Mouse (Mus musculus) Patski (cell line): ENCODE results near the gene Psmd9. TPM values are rescaled to one million over a fixed set of nuclear protein-coding genes. Genes with fewer than 3 reads are reported as not detected.
A peak's percentile ranks its signal among the peaks of the same experiment; 100 is the strongest.

ENCODE experiments used
- ATAC-seq: fragments of 100-300 bp; one replicate; pipeline ENCODE4 v1.8.0; 2021
- CTCF ChIA-PET: fragments of 350-600 bp; sonication (Branson Sonifier 250); formaldehyde crosslinking; loops from one replicate; lab custom pipeline; 2022; ENCODE audit warnings: inconsistent platforms; lab: Charles Lee
- POLR2A ChIA-PET: fragments of 350-600 bp; sonication (Branson Sonifier 250); formaldehyde crosslinking; loops from one replicate; lab custom pipeline; 2022; ENCODE audit warnings: antibody characterized with exemption, inconsistent platforms; lab: Charles Lee
- DNase-seq: peaks from one replicate; pipeline ENCODE4 v3.0.0-alpha.2; 2011; ENCODE audit warnings: low read depth, low spot score
- H3K27me3 ChIP-seq: fragments of 371-371 bp; one replicate; pipeline ENCODE4 v1.5.1; 2021
- CTCF ChIP-seq: fragments of 100-300 bp; IDR thresholded peaks from one replicate; pipeline ENCODE4 v1.5.1; 2021
- in situ Hi-C: fragments of 300-500 bp; cut with MboI; formaldehyde crosslinking; loops from 3 replicates; pipeline ENCODE4 v1.11.1; 2018; ENCODE audit warnings: low pct_unique_long_range_greater_than_20kb, mixed read lengths
- polyA plus RNA-seq: library from polyadenylated mRNA; unstranded; gene quantifications from one replicate; pipeline ENCODE4 v1.2.3, GENCODE M21; 2021

Psmd9 gene
- polyA plus RNA-seq, 1 experiment from 2014 or later, result 59.3 TPM

DNA sequence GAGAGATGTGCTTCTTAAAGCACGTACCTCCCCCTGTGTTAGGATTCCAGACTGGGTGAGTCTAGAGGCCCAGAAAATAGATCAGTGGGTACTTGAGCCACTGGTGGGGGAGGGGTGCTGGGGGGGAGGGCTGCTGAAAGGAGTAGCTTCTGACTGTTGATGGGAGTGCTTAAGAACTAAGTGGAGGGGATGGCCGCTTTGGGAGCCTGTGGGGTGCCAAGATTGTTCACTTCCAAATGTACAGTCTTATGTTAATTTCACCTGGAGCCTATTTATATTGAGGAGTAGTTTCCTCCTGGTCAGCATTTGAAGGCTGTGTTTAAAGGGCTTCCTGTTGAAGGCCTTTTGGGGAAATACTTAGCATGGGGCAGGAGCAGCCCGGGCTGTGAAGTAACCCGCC lies 11.2 kb upstream of the Psmd9 start:
- in situ Hi-C loops, result no loop called here
- POLR2A ChIA-PET, result no interaction called here

DNA sequence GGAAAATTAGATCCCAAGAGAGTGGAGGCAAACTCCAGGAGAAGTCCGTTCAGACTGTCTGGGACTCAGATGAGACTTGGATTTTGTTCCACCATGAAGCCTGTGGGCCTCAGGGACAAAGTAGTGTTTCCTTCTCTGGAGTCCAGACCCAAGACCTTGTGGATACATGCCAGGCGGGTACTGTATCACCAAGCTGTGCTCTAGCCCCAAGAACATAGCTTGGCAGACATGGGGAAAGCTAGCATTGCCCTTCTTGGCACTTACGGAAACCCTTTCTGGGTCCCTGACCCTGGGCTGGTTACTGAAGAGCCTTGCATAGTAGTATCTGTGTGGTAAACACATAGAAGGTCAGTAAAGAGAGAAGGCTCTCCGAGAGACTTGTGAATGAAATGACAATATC lies 9.8 kb upstream of the Psmd9 start:
- TF ChIP-seq CTCF, result no peak
- no peaks in the 10 kb centered on the region for H3K27me3 ChIP-seq
- ATAC-seq, result no peak
- POLR2A ChIA-PET, result no interaction called here
- CTCF ChIA-PET, result interaction anchor here (1.8 kb wide), 1 partner anchor 31 kb away, joined by 4 read pairs; no protein-coding TSS in a partner anchor
- in situ Hi-C loops, result no loop called here
- no peak for DNase-seq

More for the DNA sequence above, 11.2 kb upstream of the Psmd9 start:
- ATAC-seq, result no peak
- no peak for DNase-seq
- CTCF ChIA-PET, result interaction anchor here (1.3 to 4.6 kb wide), 2 partner anchors 24 to 30 kb away, joined by 3 to 69 read pairs; partner anchors contain the start of gene Rhof
- H3K27me3 ChIP-seq, result no peaks in the 10 kb centered on the region
- no peak for TF ChIP-seq CTCF

DNA sequence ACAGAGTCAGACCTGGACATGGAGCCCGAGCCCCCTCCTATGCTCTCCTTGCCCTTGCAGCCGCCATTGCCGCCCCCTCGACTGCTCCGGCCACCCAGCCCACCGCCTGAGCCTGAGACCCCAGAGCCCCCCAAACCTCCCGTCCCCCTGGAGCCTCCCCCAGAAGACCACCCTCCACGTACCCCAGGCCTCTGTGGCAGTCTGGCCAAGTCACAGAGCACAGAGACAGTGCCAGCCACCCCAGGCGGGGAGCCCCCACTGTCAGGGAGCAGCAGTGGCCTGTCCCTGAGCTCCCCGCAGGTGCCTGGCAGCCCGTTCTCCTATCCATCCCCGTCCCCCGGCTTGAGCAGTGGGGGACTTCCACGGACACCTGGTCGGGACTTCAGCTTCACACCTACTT lies 9.3 kb upstream of the Psmd9 start:
- POLR2A ChIA-PET, result no interaction called here
- ATAC-seq, result no peak
- no peak for DNase-seq
- in situ Hi-C loops, result no loop called here
- TF ChIP-seq CTCF, result no peak
- CTCF ChIA-PET, result interaction anchor here (1.8 kb wide), 1 partner anchor 31 kb away, joined by 4 read pairs; no protein-coding TSS in a partner anchor
- no peaks in the 10 kb centered on the region for H3K27me3 ChIP-seq

DNA sequence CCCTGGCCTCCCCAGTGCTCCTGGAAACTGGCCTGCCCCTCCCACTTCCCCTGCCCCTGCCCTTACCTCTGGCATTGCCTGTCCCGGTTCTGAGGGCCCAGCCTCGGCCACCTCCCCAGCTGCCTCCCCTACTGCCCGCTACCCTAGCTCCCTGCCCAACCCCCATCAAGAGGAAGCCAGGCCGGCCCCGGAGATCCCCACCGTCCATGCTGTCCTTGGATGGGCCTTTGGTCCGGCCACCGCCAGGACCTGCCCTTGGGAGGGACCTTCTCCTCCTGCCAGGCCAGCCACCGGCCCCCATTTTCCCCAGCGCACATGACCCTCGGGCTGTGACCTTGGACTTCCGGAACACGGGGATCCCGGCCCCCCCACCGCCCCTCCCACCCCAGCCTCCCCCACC lies 8.9 kb upstream of the Psmd9 start:
- ATAC-seq (no peak), DNase-seq (no peak)
- no peaks in the 10 kb centered on the region for H3K27me3 ChIP-seq
- ChIA-PET CTCF (interaction anchor here (1.8 kb wide), 1 partner anchor 32 kb away, joined by 4 read pairs; no protein-coding TSS in a partner anchor), POLR2A (no interaction called here)
- in situ Hi-C loops, result no loop called here
- no peak for TF ChIP-seq CTCF

- no peaks in the 10 kb centered on the region for H3K27me3 ChIP-seq
- ATAC-seq (no peak), DNase-seq (no peak)
- ChIA-PET POLR2A (no interaction called here), CTCF (interaction anchor here (1.2 to 1.9 kb wide), 3 partner anchors 13 to 33 kb away, joined by 3 to 5 read pairs (median 4); no protein-coding TSS in a partner anchor)
- in situ Hi-C loops, result no loop called here
- TF ChIP-seq CTCF, result no peak
Observed at GRCm38 (mm10) chr5:123162942-123163341, 6.3 kb upstream of the Psmd9 start.

GRCm38 (mm10) chr5:123166437-123166836 lies 2.8 kb upstream of the Psmd9 start:
- no peak for DNase-seq

GRCm38 (mm10) chr5:123167591-123167990 lies 1.6 kb upstream of the Psmd9 start:
- ATAC-seq (no peak), DNase-seq (no peak)
- in situ Hi-C loops, result no loop called here
- CTCF ChIA-PET, result interaction anchor here (6.1 kb wide), 1 partner anchor 12 kb away, joined by 40 read pairs; no protein-coding TSS in a partner anchor
- no peak for TF ChIP-seq CTCF
- POLR2A ChIA-PET, result interaction anchor here (0.6 to 0.7 kb wide), 2 partner anchors 12 to 44 kb away, joined by 3 read pairs; no protein-coding TSS in a partner anchor
- no peaks in the 10 kb centered on the region for H3K27me3 ChIP-seq

More at GRCm38 (mm10) chr5:123166437-123166836, 2.8 kb upstream of the Psmd9 start:
- no peak for TF ChIP-seq CTCF
- ChIA-PET POLR2A (no interaction called here), CTCF (interaction anchor here (6.1 kb wide), 1 partner anchor 11 kb away, joined by 40 read pairs; no protein-coding TSS in a partner anchor)
- ATAC-seq, result no peak
- H3K27me3 ChIP-seq, result no peaks in the 10 kb centered on the region
- in situ Hi-C loops, result no loop called here

DNA sequence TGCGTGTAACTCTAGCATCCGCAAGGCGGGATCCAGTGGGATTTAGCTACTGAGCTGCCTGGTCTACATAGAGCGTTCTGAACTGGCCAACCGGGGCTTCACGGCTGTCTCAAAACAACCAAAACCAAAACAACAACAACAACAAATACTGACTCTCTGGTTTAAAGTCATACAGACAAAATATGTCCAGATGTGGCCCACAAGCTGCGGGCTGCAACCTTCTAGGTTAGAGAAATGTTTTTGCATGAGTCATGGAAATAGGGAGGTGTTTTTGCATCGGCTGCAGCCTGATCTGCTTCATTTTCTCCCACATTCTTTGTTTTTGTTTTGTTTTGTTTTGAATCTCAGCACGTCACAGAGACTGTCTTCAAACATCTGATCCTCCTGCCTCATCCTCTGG lies 1.2 kb downstream of the Psmd9 start:
- DNase-seq (no peak), ATAC-seq (no peak)
- in situ Hi-C loops, result loop anchor here (5.0 kb wide), 1 partner anchor 108 kb away; no protein-coding TSS in a partner anchor

DNA sequence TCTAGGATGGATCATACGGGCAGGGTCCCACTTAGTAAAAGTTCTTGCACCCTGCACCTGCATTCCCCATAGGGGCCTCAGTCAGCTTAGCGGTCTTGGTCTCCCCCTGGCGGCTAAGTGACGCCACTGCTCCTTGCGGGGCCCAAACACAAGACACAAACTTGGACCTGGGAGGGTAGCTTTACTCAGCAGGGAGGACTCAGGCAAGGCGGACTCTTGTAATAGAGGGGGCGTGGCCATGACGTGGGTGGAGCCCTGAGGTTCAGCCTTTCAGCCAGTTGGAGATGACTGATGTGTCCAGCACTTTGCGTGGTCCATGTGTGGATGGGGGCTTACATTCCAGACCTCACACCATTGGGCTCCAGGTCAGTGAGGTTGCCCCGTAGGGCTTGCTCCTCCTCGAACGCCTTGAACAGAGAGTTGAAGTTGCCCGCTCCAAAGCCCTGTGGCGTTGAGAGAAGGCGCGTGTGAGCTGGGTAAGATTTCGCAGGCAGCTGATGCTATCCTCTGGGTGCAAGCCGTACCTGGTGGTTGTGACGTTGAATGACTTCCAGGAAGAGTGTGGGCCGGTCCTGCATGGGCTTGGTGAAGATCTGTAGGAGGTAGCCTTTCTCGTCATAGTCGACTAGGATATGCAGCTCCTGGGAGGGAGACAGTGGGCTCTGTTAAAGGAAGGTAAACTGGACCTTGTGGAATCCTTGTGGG lies 2.6 kb downstream of the Psmd9 start:
- TF ChIP-seq CTCF, result peak; percentile 99
- ChIA-PET POLR2A (interaction anchor here (1.1 kb wide), 1 partner anchor 39 kb away, joined by 3 read pairs; no protein-coding TSS in a partner anchor), CTCF (interaction anchor here (0.8 to 6.1 kb wide), 10 partner anchors 17 to 202 kb away, joined by 3 to 40 read pairs (median 8); no protein-coding TSS in a partner anchor)
- peaks cover 7% of the 10 kb centered on the region for H3K27me3 ChIP-seq
- DNase-seq (no peak), ATAC-seq (peak; percentile 60)
- in situ Hi-C loops, result loop anchor here (5.0 kb wide), 1 partner anchor 109 kb away; no protein-coding TSS in a partner anchor

More for the DNA sequence above, 1.2 kb downstream of the Psmd9 start:
- CTCF ChIA-PET, result interaction anchor here (0.7 to 6.1 kb wide), 8 partner anchors 15 to 112 kb away, joined by 4 to 40 read pairs (median 8); partner anchors contain the start of gene Tmem120b
- POLR2A ChIA-PET, result no interaction called here
- no peak for TF ChIP-seq CTCF
- no peaks in the 10 kb centered on the region for H3K27me3 ChIP-seq

DNA sequence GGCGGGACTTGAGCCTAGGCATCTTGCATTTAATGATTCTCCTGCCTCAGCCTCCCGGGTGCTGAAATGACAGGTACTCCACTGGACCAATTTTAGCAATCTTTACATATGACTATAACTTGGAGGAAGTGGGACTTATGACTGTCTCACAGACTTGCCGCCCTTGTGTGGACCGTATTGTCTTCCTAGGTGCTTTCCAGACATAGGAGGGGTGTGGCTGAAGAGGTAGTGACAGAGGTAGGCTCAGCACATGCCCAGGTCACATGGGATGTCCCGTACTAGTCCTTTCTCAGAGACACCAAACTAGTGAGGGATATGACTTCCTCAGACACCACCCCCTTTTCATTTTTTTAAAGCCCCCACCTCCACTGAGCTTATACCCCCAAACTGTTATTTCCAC lies 9.6 kb downstream of the Psmd9 start:
- ATAC-seq (no peak), DNase-seq (no peak)
- TF ChIP-seq CTCF, result no peak
- H3K27me3 ChIP-seq, result peaks cover 14% of the 10 kb centered on the region
- POLR2A ChIA-PET, result no interaction called here
- in situ Hi-C loops, result no loop called here
- CTCF ChIA-PET, result interaction anchor here (0.7 kb wide), 1 partner anchor 22 kb away, joined by 3 read pairs; no protein-coding TSS in a partner anchor
